Mouse (Mus musculus) left cerebral cortex, postnatal 14 days (tissue): Measurements from ENCODE around the gene Gm12216. TPM values are rescaled to one million over a fixed set of nuclear protein-coding genes. Genes with fewer than 3 reads are reported as not detected.

Experiments
- DNase-seq, 2 experiments: peaks; one replicate each; pipeline ENCODE4 v3.0.0; 2021 to 2022; ENCODE audit warnings: low spot score in 2 of 2, mixed read lengths in 1 of 2
- intact Hi-C: fragments of 180-260 bp; cut with DNase I; formaldehyde crosslinking; loops from one replicate; pipeline ENCODE4 v1.15.1; 2025
- total RNA-seq, 2 experiments: library from RNA; stranded (reverse); gene quantifications; 2 replicates each; pipeline ENCODE4 v1.2.3; 2021

Gm12216 gene
- total RNA-seq, 2 experiments from 2014 or later: 2.0 to 3.1 TPM

GRCm38 (mm10) chr11:53778455-53778854 lies 80.6 kb downstream of the Gm12216 start:
- intact Hi-C loops: no loop called here
- no peak for DNase-seq

GRCm38 (mm10) chr11:53777736-53778135 lies 81.3 kb downstream of the Gm12216 start:
- no peak for DNase-seq
- intact Hi-C loops: no loop called here

- DNase-seq: no peak
- intact Hi-C loops: no loop called here
Measured at GRCm38 (mm10) chr11:53774659-53775255, 84.3 kb downstream of the Gm12216 start.

GRCm38 (mm10) chr11:53773641-53774360 lies 85.3 kb downstream of the Gm12216 start:
- no peak for DNase-seq
- intact Hi-C loops: no loop called here

- intact Hi-C loops: no loop called here
- DNase-seq: no peak
Measured at GRCm38 (mm10) chr11:53773087-53773486, 86.0 kb downstream of the Gm12216 start, which contains the start of gene Gm17334. Gene Gm17334, minus strand, starts transcription at chr11:53773187.

GRCm38 (mm10) chr11:53772536-53772935 lies 86.5 kb downstream of the Gm12216 start:
- intact Hi-C loops: no loop called here
- no peak for DNase-seq

GRCm38 (mm10) chr11:53771001-53771744 lies 87.9 kb downstream of the Gm12216 start:
- no peak for DNase-seq
- intact Hi-C loops: no loop called here

GRCm38 (mm10) chr11:53770125-53770791 lies 88.8 kb downstream of the Gm12216 start:
- intact Hi-C loops: no loop called here
- peak; percentile 48 to 55 for DNase-seq

GRCm38 (mm10) chr11:53769760-53770124 lies 89.3 kb downstream of the Gm12216 start, which contains the start of gene Irf1:
Gene Irf1, plus strand, starts transcription at chr11:53770014.
- peak; percentile 87 to 88 for DNase-seq
- intact Hi-C loops: no loop called here

GRCm38 (mm10) chr11:53769185-53769576 lies 89.9 kb downstream of the Gm12216 start:
- intact Hi-C loops: no loop called here
- DNase-seq: no peak

- intact Hi-C loops: no loop called here
- DNase-seq: no peak
Measured at GRCm38 (mm10) chr11:53768422-53769184, 90.5 kb downstream of the Gm12216 start.

- DNase-seq: no peak
- intact Hi-C loops: no loop called here
Measured at GRCm38 (mm10) chr11:53764581-53764980, 94.5 kb downstream of the Gm12216 start.

- intact Hi-C loops: no loop called here
Measured at GRCm38 (mm10) chr11:53763496-53764140, 95.4 kb downstream of the Gm12216 start.

GRCm38 (mm10) chr11:53762827-53763495 lies 96.1 kb downstream of the Gm12216 start:
- intact Hi-C loops: no loop called here
- DNase-seq: peak in 1 of 2 experiments; percentile 50

More at GRCm38 (mm10) chr11:53763496-53764140, 95.4 kb downstream of the Gm12216 start:
- DNase-seq: peak; percentile 70 to 90

GRCm38 (mm10) chr11:53762426-53762825 lies 96.6 kb downstream of the Gm12216 start:
- intact Hi-C loops: no loop called here

GRCm38 (mm10) chr11:53761822-53762221 lies 97.2 kb downstream of the Gm12216 start:
- DNase-seq: peak in 1 of 2 experiments; percentile 38
- intact Hi-C loops: no loop called here

More at GRCm38 (mm10) chr11:53762426-53762825, 96.6 kb downstream of the Gm12216 start:
- no peak for DNase-seq

GRCm38 (mm10) chr11:53761284-53761683 lies 97.8 kb downstream of the Gm12216 start:
- no peak for DNase-seq
- intact Hi-C loops: no loop called here
